Mouse (Mus musculus) thymus, postnatal 4 days (tissue): ENCODE data around the gene Tmem251.

Source experiments
- DNase-seq: peaks from one replicate; pipeline ENCODE4 v3.0.0; 2021

Tmem251 gene

GRCm38 (mm10) chr12:102757055-102757688 is 13.6 kb downstream of the Tmem251 start:
- no peak for DNase-seq

- peak; percentile 96 for DNase-seq
Measured at GRCm38 (mm10) chr12:102757689-102758402, 14.3 kb downstream of the Tmem251 start, which contains the start of the genes Gm28051, Gon7 and Ubr7. Gene Gm28051 (minus strand): TSS chr12:102757765. Gene Gon7 (minus strand): TSS chr12:102757803. Gene Ubr7 (plus strand): TSS chr12:102757967.

GRCm38 (mm10) chr12:102758403-102758756 is 14.8 kb downstream of the Tmem251 start, which contains the start of gene Gm20604:
Gene Gm20604 (minus strand): TSS chr12:102758672.
- DNase-seq = no peak

GRCm38 (mm10) chr12:102758936-102759335 is 15.4 kb downstream of the Tmem251 start:
- DNase-seq = no peak

DNA sequence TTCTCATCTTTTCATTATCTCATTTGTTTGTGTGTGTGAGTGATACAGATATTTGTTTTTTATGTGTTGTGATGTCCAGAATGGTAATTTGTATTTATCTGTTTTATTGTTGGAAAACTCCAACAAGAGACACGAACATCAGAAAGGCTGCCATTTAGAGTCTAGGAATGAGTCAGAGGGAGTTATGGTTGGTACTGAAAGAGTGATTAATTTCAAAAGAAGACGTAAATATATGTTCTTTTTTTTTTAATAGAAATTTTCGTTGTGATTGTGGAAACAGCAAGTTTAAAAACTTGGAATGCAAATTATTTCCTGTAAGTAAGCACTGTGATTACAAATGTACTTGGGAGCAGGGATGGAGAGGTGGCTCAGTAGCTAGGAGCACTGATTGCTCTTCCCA is 18.1 kb downstream of the Tmem251 start:
- DNase-seq = no peak

DNA sequence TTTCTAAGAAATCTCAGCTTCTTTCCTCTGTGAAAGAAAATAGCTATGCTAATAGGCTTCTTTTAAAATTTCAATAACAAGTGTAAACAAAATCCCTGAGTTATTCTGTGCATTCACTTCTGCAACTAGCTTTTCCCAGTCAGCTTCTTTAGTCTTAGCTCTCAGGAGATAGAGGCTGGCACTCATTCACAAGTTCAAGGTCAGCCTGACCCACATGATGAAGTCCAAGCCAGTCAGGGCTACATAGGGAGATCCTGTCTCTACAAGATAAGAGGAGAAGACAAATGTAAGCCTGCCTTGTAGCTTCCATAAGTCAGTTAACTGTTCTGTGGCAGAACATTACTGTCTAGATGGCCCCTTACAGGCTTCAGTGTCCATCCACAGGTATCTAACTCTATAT is 20.1 kb downstream of the Tmem251 start:
- DNase-seq = no peak

GRCm38 (mm10) chr12:102769000-102769399 is 25.4 kb downstream of the Tmem251 start:
- DNase-seq = peak; percentile 50

- DNase-seq = no peak
Measured at GRCm38 (mm10) chr12:102771601-102772000, 28.0 kb downstream of the Tmem251 start.

DNA sequence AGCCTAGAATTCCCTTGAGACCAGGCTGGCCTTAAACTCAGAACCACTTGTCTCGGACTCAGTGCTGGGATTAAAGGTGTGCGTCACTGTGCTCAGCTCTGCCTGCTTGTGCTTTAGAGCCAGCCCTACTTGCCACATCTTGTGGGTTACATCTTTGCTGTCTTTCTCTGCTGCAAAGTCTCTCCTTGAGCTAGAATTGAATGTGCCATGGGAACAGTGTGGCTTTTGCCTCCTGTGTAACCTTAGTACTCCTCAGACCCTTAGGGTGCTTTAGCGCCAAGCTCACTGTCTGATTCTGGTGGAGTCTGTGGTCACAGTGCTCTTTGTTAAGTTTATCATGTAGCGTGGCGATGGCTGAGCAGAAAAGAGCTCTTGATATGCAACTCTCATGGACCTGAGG is 29.1 kb downstream of the Tmem251 start:
- DNase-seq = no peak

DNA sequence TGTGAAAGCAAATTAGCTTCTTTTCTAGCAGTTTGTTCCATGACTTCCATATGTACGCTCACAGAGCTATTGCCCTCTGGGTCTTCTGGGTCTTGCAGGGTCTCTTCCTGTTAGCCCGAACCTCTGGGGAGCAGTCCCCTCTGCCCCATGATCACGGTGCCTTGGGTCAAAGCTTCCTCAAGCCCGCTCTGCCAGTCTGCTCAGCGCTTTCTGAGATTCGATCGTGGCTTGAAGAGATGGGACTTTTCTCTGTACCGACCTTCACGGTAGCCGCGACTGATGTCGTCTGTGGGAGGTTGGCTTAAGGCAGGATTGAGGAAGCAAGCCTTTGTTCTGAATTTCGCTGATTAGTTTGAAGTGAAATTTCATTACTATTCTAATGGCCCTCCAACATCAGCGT is 32.5 kb downstream of the Tmem251 start:
- no peak for DNase-seq

DNA sequence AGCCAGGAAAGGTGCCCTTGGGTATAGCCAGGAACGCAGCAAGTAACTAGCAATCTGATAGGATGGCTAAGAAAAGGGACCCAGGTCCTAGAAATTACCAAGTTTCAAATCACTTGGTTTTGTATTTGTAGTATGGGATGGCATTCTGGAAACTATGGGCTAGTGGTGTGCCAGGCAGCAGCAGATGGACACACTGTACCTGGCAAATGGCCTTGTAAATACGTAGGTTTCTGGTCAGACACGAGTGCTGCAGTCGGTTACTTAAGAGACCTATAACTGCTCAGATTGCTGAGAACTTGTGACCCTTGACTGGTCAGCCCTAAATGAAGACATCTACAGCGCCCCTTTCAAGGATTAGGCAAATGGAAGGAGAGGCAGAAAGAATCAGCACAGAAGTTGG is 34.6 kb downstream of the Tmem251 start:
- DNase-seq = no peak

GRCm38 (mm10) chr12:102779452-102779851 is 35.9 kb downstream of the Tmem251 start:
- peak; percentile 49 for DNase-seq

GRCm38 (mm10) chr12:102782841-102783240 is 39.3 kb downstream of the Tmem251 start:
- no peak for DNase-seq

- no peak for DNase-seq
Measured at GRCm38 (mm10) chr12:102784899-102785592, 41.5 kb downstream of the Tmem251 start.

GRCm38 (mm10) chr12:102785593-102785985 is 42.0 kb downstream of the Tmem251 start:
- no peak for DNase-seq

GRCm38 (mm10) chr12:102787927-102788326 is 44.4 kb downstream of the Tmem251 start:
- peak; percentile 74 for DNase-seq
